In the genomic region with DNA sequence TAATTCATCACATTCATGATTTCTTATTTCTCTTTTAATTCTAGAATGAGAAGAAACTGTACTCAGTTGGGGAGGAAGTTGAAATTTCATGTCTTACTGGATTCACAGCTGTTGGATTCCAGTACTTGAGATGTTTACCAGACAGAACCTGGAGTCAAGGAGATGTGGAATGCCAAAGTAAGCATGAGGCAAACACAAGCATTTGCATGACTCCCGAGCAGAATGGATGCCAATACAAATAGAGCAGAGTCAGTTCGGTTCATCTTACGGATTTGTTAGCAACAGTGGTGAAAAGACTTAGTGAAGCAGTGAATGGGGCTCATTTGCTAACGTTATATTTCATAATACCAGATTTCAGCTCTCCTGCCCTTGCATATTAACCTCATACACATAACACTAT, we compare ENCODE assay signal across 22 mouse cellular contexts.
DNase-seq lines count a peak whose midpoint lies in the region; ATAC-seq and TF ChIP-seq lines count a peak whose summit lies in the region.
"Had no signal": no experiment of that assay in that cellular context is flagged by ENCODE, and none has a peak within 500 bp of the region (broad histone marks: within the 10 kb centered on the region; RNA-seq: fewer than 3 reads in every experiment).

No protein-coding gene starts in this region.

- no peak overlapping the region for H3K4me3 ChIP-seq in heart, adult 2 months
- H3K4me3 ChIP-seq in heart, embryonic 12.5 days, result no peak overlapping the region
- H3K4me3 ChIP-seq in liver, adult 2 months (ENCODE audit: insufficient read depth, low read depth, low read length), result no peak overlapping the region
- H3K4me3 ChIP-seq: embryonic facial prominence, embryonic 15.5 days; heart, embryonic 15.5 days; hindbrain, embryonic 10.5 days; limb, embryonic 12.5 days; neural tube, embryonic 12.5 days had no signal

- H3K4me1 ChIP-seq in heart, adult 2 months (ENCODE audit: control insufficient read depth, insufficient read depth, low read length), result no peaks in the 10 kb centered on the region
- no peaks in the 10 kb centered on the region for H3K4me1 ChIP-seq in heart, embryonic 12.5 days (replicated peaks)
- H3K4me1 ChIP-seq in liver, adult 2 months (ENCODE audit: control insufficient read depth, insufficient read depth, low read length), result no peaks in the 10 kb centered on the region
- H3K4me1 ChIP-seq: embryonic facial prominence, embryonic 15.5 days; heart, embryonic 15.5 days; hindbrain, embryonic 10.5 days; limb, embryonic 12.5 days; neural tube, embryonic 12.5 days had no signal

- intact Hi-C loops in heart, adult 2 months (cut with DNase I), result no loop called here

- ATAC-seq in heart, embryonic 12.5 days (ENCODE audit: insufficient number of reproducible peaks, low FRiP score), result no peak
- ATAC-seq: activated CD4-positive, CD25-positive, alpha-beta regulatory T cell, adult 4 months; hindbrain, postnatal 0 days; intestine, postnatal 0 days had no signal

- TF ChIP-seq POLR2A in heart, adult 2 months (IDR thresholded peaks at IDR 0.05; ENCODE audit: insufficient read depth, low read depth, low read length), result no peak
- TF ChIP-seq POLR2A in liver, adult 2 months (IDR thresholded peaks at IDR 0.05; ENCODE audit: extremely low read depth, insufficient read depth, low read length), result no peak

- H3K9me3 ChIP-seq in heart, embryonic 12.5 days (replicated peaks), result no peaks in the 10 kb centered on the region
- H3K9me3 ChIP-seq: embryonic facial prominence, embryonic 15.5 days; heart, embryonic 15.5 days; hindbrain, embryonic 10.5 days; limb, embryonic 12.5 days; neural tube, embryonic 12.5 days had no signal

- no peaks in the 10 kb centered on the region for H3K36me3 ChIP-seq in heart, adult 2 months (ENCODE audit: control insufficient read depth, insufficient read depth, low read length)
- no peaks in the 10 kb centered on the region for H3K36me3 ChIP-seq in heart, embryonic 12.5 days
- peaks cover 55% of the 10 kb centered on the region for H3K36me3 ChIP-seq in liver, adult 2 months (ENCODE audit: control insufficient read depth, insufficient read depth, low read length)
- H3K36me3 ChIP-seq: embryonic facial prominence, embryonic 15.5 days; heart, embryonic 15.5 days; hindbrain, embryonic 10.5 days; limb, embryonic 12.5 days; neural tube, embryonic 12.5 days had no signal

- no peak overlapping the region for H3K4me2 ChIP-seq in heart, embryonic 12.5 days
- H3K4me2 ChIP-seq: embryonic facial prominence, embryonic 15.5 days; heart, embryonic 15.5 days; limb, embryonic 12.5 days; neural tube, embryonic 12.5 days had no signal

- peak overlapping the region; percentile 6; the same call in 1 of the 2 replicates for H3K27ac ChIP-seq in heart, adult 2 months
- H3K27ac ChIP-seq in heart, embryonic 12.5 days (ENCODE audit: poor library complexity, severe bottlenecking), result no peak overlapping the region
- no peak overlapping the region for H3K27ac ChIP-seq in liver, adult 2 months (replicated peaks; ENCODE audit: insufficient read depth, low read depth, low read length)
- H3K27ac ChIP-seq: embryonic facial prominence, embryonic 15.5 days; heart, embryonic 15.5 days; hindbrain, embryonic 10.5 days; hindbrain, postnatal 0 days; limb, embryonic 12.5 days; liver, embryonic 14.5 days; neural tube, embryonic 12.5 days had no signal

- H3K9ac ChIP-seq in heart, adult 2 months (ENCODE audit: low read depth, low read length), result no peak overlapping the region
- H3K9ac ChIP-seq in heart, embryonic 12.5 days, result no peak overlapping the region
- H3K9ac ChIP-seq in liver, adult 2 months (ENCODE audit: low read depth, low read length), result no peak overlapping the region
- H3K9ac ChIP-seq: embryonic facial prominence, embryonic 15.5 days; heart, embryonic 15.5 days; limb, embryonic 12.5 days; liver, embryonic 14.5 days; neural tube, embryonic 12.5 days had no signal

- TF ChIP-seq CTCF in heart, adult 2 months (IDR thresholded peaks at IDR 0.05), result no peak
- TF ChIP-seq CTCF in liver, adult 2 months (IDR thresholded peaks at IDR 0.05; ENCODE audit: low read depth, low read length), result no peak

- no peak for TF ChIP-seq EP300 in heart, adult 2 months (IDR thresholded peaks at IDR 0.05; ENCODE audit: insufficient read depth, low read depth, low read length)

- no peak for DNase-seq in heart, adult 2 months
- peak; percentile 63 for DNase-seq in liver, adult 2 months (ENCODE audit: extremely low read depth, low read depth, low spot score)
- DNase-seq in liver (no peak), NIH3T3 (ENCODE audit: low read depth) (peak; percentile 83)
- DNase-seq in fat pad, adult 2 months (ENCODE audit: extremely low read depth, low read depth, low spot score), result peak; percentile 10
- DNase-seq in layer of hippocampus, postnatal 25 days (ENCODE audit: extremely low spot score in 1 of 2, low spot score in 1 of 2), result no peak
- no peak for DNase-seq in cerebellum, adult 18-20 months
- DNase-seq: adrenal gland, postnatal 10 days; cerebellum, adult 11 months; cerebellum, postnatal 14 days; gastrocnemius, postnatal 10 days; thymus, postnatal 14 days had no signal

- no peaks in the 10 kb centered on the region for H3K79me2 ChIP-seq in heart, adult 2 months (replicated peaks; ENCODE audit: control insufficient read depth, insufficient read depth, low read length)
- H3K79me2 ChIP-seq in liver, adult 2 months (ENCODE audit: control insufficient read depth, insufficient read depth, low read length), result no peaks in the 10 kb centered on the region

- H3K27me3 ChIP-seq in heart, adult 2 months (ENCODE audit: control insufficient read depth, insufficient read depth, low read length), result no peaks in the 10 kb centered on the region
- H3K27me3 ChIP-seq in heart, embryonic 12.5 days (replicated peaks), result no peaks in the 10 kb centered on the region
- H3K27me3 ChIP-seq in liver, adult 2 months (ENCODE audit: control insufficient read depth, insufficient read depth, low read length), result no peaks in the 10 kb centered on the region
- H3K27me3 ChIP-seq: embryonic facial prominence, embryonic 15.5 days; heart, embryonic 15.5 days; limb, embryonic 12.5 days; neural tube, embryonic 12.5 days had no signal

- 48% methylated on average over 4 of the region's 4 CpGs for whole genome bisulfite sequencing in heart, adult 2 months
- WGBS in heart, embryonic 12.5 days, result 66% methylated on average over 4 of the region's 4 CpGs
- WGBS in liver, adult 2 months, result 33% methylated on average over 4 of the region's 4 CpGs

Comparison
In these comparisons a context has a peak if more than half of its experiments do, and no peak if none do; other contexts are left out.
1. DNase-seq: peak in liver, adult 2 months (single experiment), NIH3T3 (single experiment) and fat pad, adult 2 months (single experiment); none in heart, adult 2 months (0 of 2), liver (single experiment), layer of hippocampus, postnatal 25 days (0 of 2) and cerebellum, adult 18-20 months (0 of 2).